Mouse (Mus musculus) liver, adult 2 months (tissue): ENCODE data around the gene Pdik1l.

Experiments used
- CTCF ChIP-seq: fragments of 200-500 bp; IDR thresholded peaks from 2 replicates; pipeline ENCODE4 v1.5.1; 2011; ENCODE audit warnings: low read depth, low read length, control low read depth
- POLR2A ChIP-seq: fragments of 200-500 bp; IDR thresholded peaks from 2 replicates; pipeline ENCODE4 v1.6.1; 2011; ENCODE audit warnings: low read length, control low read depth; ENCODE audit not compliant: insufficient read depth; ENCODE audit errors: extremely low read depth

GRCm38 (mm10) chr4:134230431-134230830 is 57.3 kb downstream of the Pdik1l start:
- TF ChIP-seq CTCF = no peak
- no peak for TF ChIP-seq POLR2A
